11 mouse cellular contexts compared by ENCODE assay signal in genomic region chr5:66602287-66602820, GRCm38 (mm10). TPM values are rescaled to one million over a fixed set of nuclear protein-coding genes. Genes with fewer than 3 reads are reported as not detected.
DNase-seq lines count a peak whose midpoint lies in the region; ATAC-seq and TF ChIP-seq lines count a peak whose summit lies in the region.
"Had no signal": no experiment of that assay in that cellular context is flagged by ENCODE, and none has a peak within 500 bp of the region (broad histone marks: within the 10 kb centered on the region; RNA-seq: fewer than 3 reads in every experiment).

No protein-coding gene starts in this region.

- H3K27me3 ChIP-seq in lung, embryonic 15.5 days: no peaks in the 10 kb centered on the region
- H3K27me3 ChIP-seq in limb, embryonic 13.5 days: no peaks in the 10 kb centered on the region
- H3K27me3 ChIP-seq: Patski had no signal

- H3K4me3 ChIP-seq in gastrocnemius, adult 2 months: peak overlapping the region; percentile 63
- no peak overlapping the region for H3K4me3 ChIP-seq in lung, embryonic 15.5 days
- H3K4me3 ChIP-seq in limb, embryonic 13.5 days: no peak overlapping the region

- intact Hi-C loops in gastrocnemius, adult 2 months (cut with DNase I): no loop called here

- H3K9me3 ChIP-seq in lung, embryonic 15.5 days: no peaks in the 10 kb centered on the region
- H3K9me3 ChIP-seq in limb, embryonic 13.5 days: no peaks in the 10 kb centered on the region

- no peak for TF ChIP-seq CTCF in gastrocnemius, adult 2 months (IDR thresholded peaks at IDR 0.05)

- no peak overlapping the region; the same call in 1 of the 2 replicates for H3K4me2 ChIP-seq in lung, embryonic 15.5 days
- no peak overlapping the region for H3K4me2 ChIP-seq in limb, embryonic 13.5 days (replicated peaks)

- peaks cover 70% of the 10 kb centered on the region for H3K4me1 ChIP-seq in lung, embryonic 15.5 days
- H3K4me1 ChIP-seq in limb, embryonic 13.5 days: peaks cover 49% of the 10 kb centered on the region

- no peak for ATAC-seq in lung, embryonic 15.5 days (ENCODE audit: borderline replicate concordance, extremely low read depth, low FRiP score, low TSS enrichment)
- ATAC-seq in limb, embryonic 13.5 days (ENCODE audit: low FRiP score, low read depth): 0 out of 2 replicates have a peak, but pooled peaks have one; percentile 7
- ATAC-seq: hindbrain, embryonic 16.5 days; Patski had no signal

- peak; percentile 47 for DNase-seq in gastrocnemius, adult 2 months
- no peak for DNase-seq in gastrocnemius, adult 18-20 months (ENCODE audit: low spot score)
- no peak for DNase-seq in lung, postnatal 36 days
- peak; percentile 65 for DNase-seq in NIH3T3 (ENCODE audit: low read depth)
- no peak for DNase-seq in gastrocnemius, postnatal 10 days
- no peak for DNase-seq in urinary bladder, postnatal 10 days (ENCODE audit: low spot score)
- DNase-seq: midbrain, embryonic 14.5 days had no signal

- 34% methylated on average over 9 of the region's 9 CpGs for WGBS in lung, embryonic 15.5 days
- WGBS in limb, embryonic 13.5 days: 32% methylated on average over 9 of the region's 9 CpGs

- H3K27ac ChIP-seq in gastrocnemius, adult 2 months: peak overlapping the region; percentile 73
- H3K27ac ChIP-seq in lung, embryonic 15.5 days: peak overlapping the region; percentile 59
- no peak overlapping the region for H3K27ac ChIP-seq in limb, embryonic 13.5 days

- no peaks in the 10 kb centered on the region for H3K36me3 ChIP-seq in lung, embryonic 15.5 days
- no peaks in the 10 kb centered on the region; the same call in 1 of the 2 replicates for H3K36me3 ChIP-seq in limb, embryonic 13.5 days

- H3K9ac ChIP-seq in lung, embryonic 15.5 days: no peak overlapping the region
- no peak overlapping the region for H3K9ac ChIP-seq in limb, embryonic 13.5 days

RNA-seq across cellular contexts. Expression of gene Apbb2, which starts 16.2 kb away (rescaled TPM):
- 10 to 100 TPM; 35.9 to 43.2 TPM for total RNA-seq in gastrocnemius, adult 2 months (2021)
- total RNA-seq in gastrocnemius, adult 18-20 months (2021): 10 to 100 TPM; 37.4 to 40.4 TPM
- polyA plus RNA-seq in lung, embryonic 15.5 days (2015; fragmentation: Nextera tagmentation; extraction: Ambion mirVana): 44.0 and 49.8 TPM in 2 replicates
- 60.2 and 63.9 TPM in 2 replicates for polyA plus RNA-seq in limb, embryonic 13.5 days (2015; fragmentation: Nextera tagmentation; extraction: Ambion mirVana)
- 10 to 100 TPM; 55.1 to 56.2 TPM for total RNA-seq in gastrocnemius, postnatal 10 days (2021)

Comparison
In these comparisons a context has a peak if more than half of its experiments do, and no peak if none do; other contexts are left out.
1. DNase-seq: peak in gastrocnemius, adult 2 months (single experiment) and NIH3T3 (single experiment); none in gastrocnemius, adult 18-20 months (single experiment), lung, postnatal 36 days (single experiment), gastrocnemius, postnatal 10 days (single experiment) and urinary bladder, postnatal 10 days (single experiment).